Mouse (Mus musculus) left cerebral cortex, adult 11 months (tissue): ENCODE results near the gene Vmn2r71.

Experiments
- DNase-seq: peaks from one replicate; pipeline ENCODE4 v3.0.0; 2022; ENCODE audit warnings: low spot score

Vmn2r71 gene

DNA sequence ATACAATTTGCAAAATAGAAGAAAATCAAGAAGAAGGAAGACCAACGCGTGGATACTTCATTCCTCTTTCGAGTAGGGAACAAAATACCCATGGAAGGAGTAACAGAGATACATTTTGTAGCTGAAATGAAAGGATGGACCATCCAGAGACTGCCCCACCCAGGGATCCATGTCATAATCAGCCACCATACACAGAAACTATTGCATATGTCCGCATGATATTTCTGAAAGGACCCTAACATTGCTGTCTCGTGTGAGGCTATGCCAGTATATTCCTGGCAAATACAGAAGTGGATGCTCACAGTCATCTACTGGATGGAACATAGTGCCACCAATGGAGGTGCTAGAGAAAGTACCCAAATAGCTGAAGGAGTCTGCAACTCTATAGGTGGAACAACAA lies at the start of gene Vmn2r71:
Gene Vmn2r71 (plus strand): TSS at position 301 of the 400 bp plus-strand sequence.
- DNase-seq = no peak

DNA sequence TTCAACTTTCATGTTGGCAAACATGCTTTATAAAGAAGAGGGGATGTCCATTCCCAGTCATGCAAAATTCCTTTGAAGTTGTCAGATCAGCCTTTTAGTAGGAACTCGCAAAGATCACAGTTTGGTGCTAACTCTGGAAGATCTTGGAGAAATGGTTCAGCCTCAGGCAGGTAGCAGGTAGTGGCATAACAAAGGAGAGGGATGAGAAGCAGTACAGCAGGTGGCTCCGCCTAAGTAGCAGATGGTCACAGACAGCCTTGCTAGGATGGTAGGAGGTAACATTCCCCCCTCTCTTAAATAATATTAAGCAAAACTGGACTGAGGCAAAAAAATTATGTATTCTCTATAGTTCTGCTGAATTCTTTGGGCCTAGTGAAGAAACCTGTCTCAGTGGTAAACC lies 20.8 kb upstream of the Vmn2r71 start:
- DNase-seq = no peak

DNA sequence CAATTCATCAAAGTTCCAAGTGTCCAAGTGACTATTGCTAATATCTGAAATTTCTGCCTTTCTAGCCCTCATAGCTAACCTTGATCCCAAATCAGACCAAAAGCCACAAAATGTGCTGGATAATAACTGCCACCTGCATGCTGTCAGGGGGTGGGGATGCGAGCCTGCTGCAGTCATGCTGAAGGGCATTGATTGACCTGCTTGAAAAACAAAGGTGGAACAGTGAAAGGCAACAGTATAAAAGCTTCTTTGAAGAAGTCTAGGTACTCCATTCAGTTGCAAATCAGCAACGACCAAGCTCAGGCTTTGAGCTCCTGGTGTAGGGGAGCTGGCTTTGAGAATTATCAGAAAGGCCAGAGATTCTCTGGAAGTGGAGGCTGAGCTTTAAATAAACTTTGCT lies 19.8 kb upstream of the Vmn2r71 start:
- DNase-seq = no peak

DNA sequence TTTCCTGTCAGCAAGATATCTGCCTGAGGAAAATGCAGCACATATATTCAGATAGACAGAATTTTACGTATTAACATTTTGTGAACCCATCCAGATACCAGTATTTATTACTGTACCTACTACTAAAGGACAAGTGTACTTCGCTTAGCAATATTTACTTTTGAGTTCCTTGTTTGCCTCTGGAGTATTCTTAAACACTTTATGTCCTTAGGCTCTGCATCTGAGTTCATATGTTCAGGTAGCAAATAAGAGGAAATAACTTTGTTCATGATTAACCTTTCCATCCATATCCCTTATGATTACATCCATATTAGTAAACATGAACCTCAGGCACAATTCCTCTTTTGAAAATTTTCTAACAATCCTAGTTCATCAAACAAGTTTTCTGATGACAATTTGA lies 6.2 kb downstream of the Vmn2r71 start, which contains the start of gene Vmn2r70:
Gene Vmn2r70 (minus strand): TSS at position 101 of the 400 bp plus-strand sequence.
- DNase-seq = no peak
